Mouse (Mus musculus): Measurements from ENCODE around the gene Inava. TPM values are rescaled to one million over a fixed set of nuclear protein-coding genes. Genes with fewer than 3 reads are reported as not detected.

Gene Inava
- polyA plus RNA-seq, 1 experiment from 2014 or later, result 2.3 TPM

DNA sequence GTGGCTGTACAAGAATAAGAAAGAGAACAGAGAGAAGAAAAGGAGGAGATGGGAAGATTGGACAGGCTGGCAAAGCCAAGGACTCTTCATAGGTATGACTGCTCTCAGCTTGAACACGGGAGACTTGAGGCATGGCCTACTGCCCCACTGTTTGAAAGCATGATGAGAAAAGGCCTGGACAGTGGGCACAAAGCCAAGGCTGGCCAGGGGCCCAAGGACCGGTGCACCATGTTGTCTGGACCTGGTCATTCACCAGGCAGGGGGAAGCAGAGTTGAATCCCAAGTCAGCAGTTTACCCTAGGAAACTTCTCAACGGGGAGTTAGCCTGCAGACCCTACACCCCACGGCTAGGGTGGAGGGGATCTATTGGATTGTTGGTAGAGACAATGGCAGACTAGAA, 6.2 kb downstream of the Inava start:
- no peak overlapping the region for H3K9ac ChIP-seq (replicated peaks; ENCODE audit: low read depth, low read length)
- H3K4me3 ChIP-seq (ENCODE audit: low read depth, low read length), result no peak overlapping the region
- no peaks in the 10 kb centered on the region for H3K27me3 ChIP-seq (ENCODE audit: control insufficient read depth, insufficient read depth, low read length)
- peaks cover 23% of the 10 kb centered on the region for H3K4me1 ChIP-seq (ENCODE audit: control insufficient read depth, insufficient read depth, low read length)
- H3K27ac ChIP-seq (ENCODE audit: low read depth, low read length), result no peak overlapping the region
- 47% methylated on average over 4 of the region's 4 CpGs for WGBS
- H3K36me3 ChIP-seq (ENCODE audit: control insufficient read depth, insufficient read depth, low read length), result no peaks in the 10 kb centered on the region
- no peak for ATAC-seq (ENCODE audit: low read depth)
- H3K4me2 ChIP-seq (ENCODE audit: low read depth, low read length), result no peak overlapping the region
- no peaks in the 10 kb centered on the region for H3K9me3 ChIP-seq (ENCODE audit: control insufficient read depth, low read length)

- H3K9me3 ChIP-seq (ENCODE audit: control insufficient read depth, low read length), result no peaks in the 10 kb centered on the region
- H3K27me3 ChIP-seq (ENCODE audit: control insufficient read depth, insufficient read depth, low read length), result no peaks in the 10 kb centered on the region
- peaks cover 15% of the 10 kb centered on the region for H3K4me1 ChIP-seq (ENCODE audit: control insufficient read depth, insufficient read depth, low read length)
- WGBS, result 97% methylated on average over 8 of the region's 8 CpGs
- no peak overlapping the region for H3K9ac ChIP-seq (replicated peaks; ENCODE audit: low read depth, low read length)
- no peak for ATAC-seq (ENCODE audit: low read depth)
- H3K36me3 ChIP-seq (ENCODE audit: control insufficient read depth, insufficient read depth, low read length), result no peaks in the 10 kb centered on the region
- H3K27ac ChIP-seq (ENCODE audit: low read depth, low read length), result no peak overlapping the region
- no peak overlapping the region for H3K4me3 ChIP-seq (ENCODE audit: low read depth, low read length)
- no peak overlapping the region for H3K4me2 ChIP-seq (ENCODE audit: low read depth, low read length)
These were observed 7.4 kb downstream of the Inava start for GRCm38 (mm10) chr1:136226626-136227025.

DNA sequence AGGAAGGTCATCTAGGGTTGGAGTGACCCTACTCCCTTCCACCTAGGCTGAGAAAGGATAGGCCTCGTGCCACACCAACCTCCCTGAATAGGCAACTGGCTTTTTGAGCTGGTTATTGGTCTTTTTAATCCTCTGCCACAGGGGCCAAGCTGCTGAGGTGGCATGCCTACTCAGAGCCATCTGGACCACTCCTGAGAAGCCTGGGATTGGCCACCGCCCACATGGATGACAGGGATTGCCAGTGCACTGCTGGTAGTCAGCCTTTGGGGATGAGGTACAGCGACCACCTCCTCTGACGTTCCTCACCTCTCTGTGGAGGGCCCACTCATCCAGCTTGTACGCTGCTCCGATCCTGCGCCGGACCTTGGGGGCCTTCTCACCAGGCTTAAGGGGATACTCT, 8.2 kb downstream of the Inava start:
- no peak for ATAC-seq (ENCODE audit: low read depth)
- no peak overlapping the region for H3K9ac ChIP-seq (replicated peaks; ENCODE audit: low read depth, low read length)
- H3K27me3 ChIP-seq (ENCODE audit: control insufficient read depth, insufficient read depth, low read length), result no peaks in the 10 kb centered on the region
- no peaks in the 10 kb centered on the region for H3K9me3 ChIP-seq (ENCODE audit: control insufficient read depth, low read length)
- no peaks in the 10 kb centered on the region for H3K36me3 ChIP-seq (ENCODE audit: control insufficient read depth, insufficient read depth, low read length)
- 95% methylated on average over 8 of the region's 8 CpGs for WGBS
- peaks cover 12% of the 10 kb centered on the region for H3K4me1 ChIP-seq (ENCODE audit: control insufficient read depth, insufficient read depth, low read length)
- no peak overlapping the region for H3K27ac ChIP-seq (ENCODE audit: low read depth, low read length)
- H3K4me3 ChIP-seq (ENCODE audit: low read depth, low read length), result no peak overlapping the region
- no peak overlapping the region for H3K4me2 ChIP-seq (ENCODE audit: low read depth, low read length)

DNA sequence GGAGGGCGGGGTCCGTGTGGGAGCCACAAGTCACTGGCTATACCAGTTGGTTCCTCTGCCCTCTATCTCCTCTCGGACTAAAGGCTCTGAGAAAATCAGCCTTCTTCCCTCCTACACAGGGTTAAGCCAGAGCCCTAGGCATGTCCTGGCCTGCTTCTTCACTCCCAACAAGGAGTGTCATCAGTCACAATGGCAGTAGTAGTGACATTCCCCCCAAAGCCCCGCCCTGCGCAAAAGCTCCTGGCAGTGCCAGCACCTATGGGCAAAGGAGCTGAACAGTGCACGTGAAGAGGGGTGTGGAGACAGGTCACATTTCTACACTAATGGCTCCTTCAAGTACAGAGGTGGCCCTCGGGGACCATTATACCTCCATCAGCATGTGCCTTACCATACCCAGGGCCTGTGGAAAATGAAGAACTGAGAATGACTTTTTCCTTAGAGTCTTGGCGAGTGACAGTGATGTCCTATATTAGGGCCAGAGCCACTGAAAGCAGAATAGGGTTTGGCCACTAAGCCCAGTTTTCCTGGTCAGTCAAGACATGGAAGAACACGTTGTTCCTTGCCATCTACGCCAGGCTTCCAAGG, 10.2 kb downstream of the Inava start:
- WGBS, result 87% methylated on average over 10 of the region's 10 CpGs
- Histone ChIP-seq H3K27me3 (ENCODE audit: control insufficient read depth, insufficient read depth, low read length) (no peaks in the 10 kb centered on the region), H3K9ac (replicated peaks; ENCODE audit: low read depth, low read length) (no peak overlapping the region), H3K9me3 (ENCODE audit: control insufficient read depth, low read length) (no peaks in the 10 kb centered on the region), H3K4me1 (ENCODE audit: control insufficient read depth, insufficient read depth, low read length) (peaks cover 8% of the 10 kb centered on the region), H3K4me3 (ENCODE audit: low read depth, low read length) (no peak overlapping the region), H3K27ac (ENCODE audit: low read depth, low read length) (no peak overlapping the region), H3K4me2 (ENCODE audit: low read depth, low read length) (no peak overlapping the region), H3K36me3 (ENCODE audit: control insufficient read depth, insufficient read depth, low read length) (no peaks in the 10 kb centered on the region)
- ATAC-seq (ENCODE audit: low read depth), result no peak

DNA sequence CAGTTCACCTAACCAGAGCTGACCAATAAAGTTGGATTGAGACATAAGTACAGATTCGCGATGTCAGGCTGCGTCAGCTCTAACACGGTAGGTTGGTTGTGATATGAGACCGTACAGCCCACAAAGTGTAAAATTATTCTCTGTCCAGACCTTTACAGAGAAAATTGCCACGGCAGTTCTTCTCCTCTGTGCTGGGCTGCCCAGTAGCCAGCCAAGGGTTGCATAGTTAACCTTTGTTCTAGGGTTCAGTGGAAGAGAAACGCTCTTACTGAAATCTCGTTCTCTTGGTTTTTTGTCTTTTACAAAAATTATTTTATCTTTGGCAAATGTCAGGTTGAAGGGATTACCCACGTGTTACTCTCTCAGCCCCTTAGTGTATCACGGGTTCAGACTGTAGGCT, 11.7 kb downstream of the Inava start:
- H3K4me1 ChIP-seq (ENCODE audit: control insufficient read depth, insufficient read depth, low read length), result no peaks in the 10 kb centered on the region
- no peak overlapping the region for H3K4me3 ChIP-seq (ENCODE audit: low read depth, low read length)
- no peaks in the 10 kb centered on the region for H3K36me3 ChIP-seq (ENCODE audit: control insufficient read depth, insufficient read depth, low read length)
- H3K4me2 ChIP-seq (ENCODE audit: low read depth, low read length), result no peak overlapping the region
- H3K9ac ChIP-seq (replicated peaks; ENCODE audit: low read depth, low read length), result no peak overlapping the region
- no peaks in the 10 kb centered on the region for H3K27me3 ChIP-seq (ENCODE audit: control insufficient read depth, insufficient read depth, low read length)
- WGBS, result 90% methylated on average over 10 of the region's 10 CpGs
- ATAC-seq (ENCODE audit: low read depth), result no peak
- no peaks in the 10 kb centered on the region for H3K9me3 ChIP-seq (ENCODE audit: control insufficient read depth, low read length)
- no peak overlapping the region for H3K27ac ChIP-seq (ENCODE audit: low read depth, low read length)

DNA sequence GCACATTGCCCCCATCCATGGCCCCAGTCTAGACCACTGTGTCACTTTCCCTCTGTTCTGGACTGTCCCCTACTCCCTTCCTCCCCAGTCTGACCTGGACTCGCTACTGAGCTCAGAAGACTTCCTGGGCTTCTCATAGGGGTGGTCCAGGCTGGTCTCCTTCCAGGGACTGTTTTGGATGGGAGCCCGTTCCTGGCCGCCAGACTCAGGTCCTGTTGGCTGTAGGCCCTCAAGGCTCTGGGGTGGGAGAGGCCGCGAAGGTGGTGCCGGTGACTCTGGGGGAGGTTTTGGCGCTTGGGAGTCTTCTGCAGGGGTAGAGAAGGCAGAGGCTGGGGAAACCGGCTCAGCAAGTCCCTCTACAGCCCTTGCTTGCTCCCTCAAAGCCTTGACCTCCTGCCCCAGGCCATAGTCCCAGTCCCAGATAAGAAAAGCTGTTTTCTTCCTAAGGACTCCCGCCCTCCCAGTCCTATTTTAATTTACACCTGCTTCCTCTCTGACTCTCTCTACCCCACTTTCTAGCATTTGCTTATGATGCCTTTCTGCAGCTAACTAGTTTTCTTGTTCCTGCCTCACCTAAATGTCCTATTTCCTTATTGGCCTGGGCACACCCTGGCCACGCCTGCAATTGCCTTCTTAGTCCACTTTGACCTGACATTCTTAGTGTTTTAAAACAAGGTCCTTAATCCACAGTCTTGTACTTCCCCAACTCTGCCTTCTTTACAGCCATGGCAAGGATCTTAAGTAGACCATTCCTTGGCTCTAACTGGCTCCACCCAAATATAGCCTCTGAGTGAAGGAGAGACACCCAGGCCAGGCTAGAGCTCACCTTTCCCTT, 13.8 kb downstream of the Inava start:
- Histone ChIP-seq H3K27me3 (ENCODE audit: control insufficient read depth, insufficient read depth, low read length) (no peaks in the 10 kb centered on the region), H3K4me1 (ENCODE audit: control insufficient read depth, insufficient read depth, low read length) (no peaks in the 10 kb centered on the region), H3K27ac (ENCODE audit: low read depth, low read length) (no peak overlapping the region), H3K9ac (replicated peaks; ENCODE audit: low read depth, low read length) (no peak overlapping the region), H3K4me2 (ENCODE audit: low read depth, low read length) (no peak overlapping the region), H3K9me3 (ENCODE audit: control insufficient read depth, low read length) (no peaks in the 10 kb centered on the region), H3K36me3 (ENCODE audit: control insufficient read depth, insufficient read depth, low read length) (no peaks in the 10 kb centered on the region), H3K4me3 (ENCODE audit: low read depth, low read length) (no peak overlapping the region)
- ATAC-seq (ENCODE audit: low read depth), result no peak
- 88% methylated on average over 10 of the region's 10 CpGs for WGBS

GRCm38 (mm10) chr1:136214304-136214703, 19.8 kb downstream of the Inava start:
- 89% methylated on average over 15 of the region's 15 CpGs for WGBS
- Histone ChIP-seq H3K4me3 (ENCODE audit: low read depth, low read length) (no peak overlapping the region), H3K9me3 (ENCODE audit: control insufficient read depth, low read length) (no peaks in the 10 kb centered on the region), H3K9ac (replicated peaks; ENCODE audit: low read depth, low read length) (no peak overlapping the region), H3K4me1 (ENCODE audit: control insufficient read depth, insufficient read depth, low read length) (no peaks in the 10 kb centered on the region), H3K4me2 (ENCODE audit: low read depth, low read length) (no peak overlapping the region), H3K36me3 (ENCODE audit: control insufficient read depth, insufficient read depth, low read length) (no peaks in the 10 kb centered on the region), H3K27me3 (ENCODE audit: control insufficient read depth, insufficient read depth, low read length) (no peaks in the 10 kb centered on the region), H3K27ac (ENCODE audit: low read depth, low read length) (no peak overlapping the region)
- ATAC-seq (ENCODE audit: low read depth), result no peak

DNA sequence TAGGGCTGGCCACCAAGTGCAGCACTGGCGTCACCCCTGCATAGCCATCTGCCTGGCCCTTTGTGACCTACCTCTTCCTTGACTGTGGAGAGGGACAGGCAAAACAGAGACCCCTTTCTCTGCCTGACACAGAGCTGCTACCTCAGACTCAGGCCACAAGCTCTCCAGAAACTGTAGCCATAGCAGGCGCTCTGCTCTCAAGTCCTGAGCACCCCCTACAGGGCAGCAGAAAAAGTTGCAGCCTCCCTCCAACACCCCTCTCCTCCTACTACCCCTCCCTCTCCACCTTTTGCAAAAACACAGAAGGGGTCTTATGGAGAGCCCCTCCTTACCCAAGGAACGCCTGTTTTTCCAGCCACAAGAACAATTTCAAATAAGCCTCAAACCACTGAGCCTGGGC, 21.3 kb downstream of the Inava start, which contains the start of gene Mroh3:
Mroh3 (minus strand) TSS at position 26 of the 400 bp plus-strand sequence.
- Histone ChIP-seq H3K4me1 (ENCODE audit: control insufficient read depth, insufficient read depth, low read length) (no peaks in the 10 kb centered on the region), H3K4me2 (ENCODE audit: low read depth, low read length) (no peak within 1 kb of the TSS), H3K4me3 (ENCODE audit: low read depth, low read length) (no peak within 1 kb of the TSS), H3K36me3 (ENCODE audit: control insufficient read depth, insufficient read depth, low read length) (no peaks in the 10 kb centered on the region), H3K27me3 (ENCODE audit: control insufficient read depth, insufficient read depth, low read length) (no peaks in the 10 kb centered on the region), H3K9me3 (ENCODE audit: control insufficient read depth, low read length) (no peaks in the 10 kb centered on the region), H3K9ac (replicated peaks; ENCODE audit: low read depth, low read length) (no peak within 1 kb of the TSS), H3K27ac (ENCODE audit: low read depth, low read length) (no peak within 1 kb of the TSS)
- 45% methylated on average over 3 of the region's 3 CpGs for WGBS
- ATAC-seq (ENCODE audit: low read depth), result no peak; the same call in 1 of the 2 replicates

DNA sequence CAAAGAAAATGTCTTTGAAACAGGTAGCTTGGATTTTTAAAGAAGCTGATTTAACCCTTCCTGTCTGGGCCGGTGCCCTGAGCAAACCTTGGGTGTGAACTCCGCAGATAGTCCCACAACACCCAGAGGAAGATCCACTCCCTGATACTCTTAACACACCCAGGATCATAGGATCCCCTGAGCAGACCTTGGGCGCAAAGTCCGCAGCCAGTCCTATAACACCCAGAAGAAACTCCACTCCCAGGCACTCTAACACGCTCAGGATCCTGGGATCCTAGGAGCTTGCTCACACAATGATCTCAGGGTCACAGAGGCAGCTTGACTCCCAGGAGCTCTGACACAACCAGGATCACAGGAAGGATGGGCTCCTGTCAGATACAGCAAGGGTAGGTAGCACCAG, 44.0 kb downstream of the Inava start:
- no peak overlapping the region for H3K9ac ChIP-seq (replicated peaks; ENCODE audit: low read depth, low read length)
- no peak overlapping the region for H3K4me2 ChIP-seq (ENCODE audit: low read depth, low read length)
- no peaks in the 10 kb centered on the region for H3K36me3 ChIP-seq (ENCODE audit: control insufficient read depth, insufficient read depth, low read length)
- H3K9me3 ChIP-seq (ENCODE audit: control insufficient read depth, low read length), result no peaks in the 10 kb centered on the region
- no peak for ATAC-seq (ENCODE audit: low read depth)
- 93% methylated on average over 5 of the region's 5 CpGs for WGBS
- H3K27ac ChIP-seq (ENCODE audit: low read depth, low read length), result no peak overlapping the region
- no peak overlapping the region for H3K4me3 ChIP-seq (ENCODE audit: low read depth, low read length)
- no peaks in the 10 kb centered on the region for H3K27me3 ChIP-seq (ENCODE audit: control insufficient read depth, insufficient read depth, low read length)
- H3K4me1 ChIP-seq (ENCODE audit: control insufficient read depth, insufficient read depth, low read length), result no peaks in the 10 kb centered on the region
